Mouse (Mus musculus) E14TG2a.4 (cell line): Measurements from ENCODE around the gene Atrnl1.

Source experiments
- H3K27me3 ChIP-seq: 2 replicates; pipeline ENCODE4 v1.6.1; 2014; ENCODE audit warnings: low read length, control low read depth; ENCODE audit not compliant: insufficient read depth
- H3K36me3 ChIP-seq: 2 replicates; pipeline ENCODE4 v1.6.1; 2014; ENCODE audit warnings: low read length, control low read depth; ENCODE audit not compliant: insufficient read depth
- H3K4me1 ChIP-seq: replicated peaks from 2 replicates; pipeline ENCODE4 v1.6.1; 2014; ENCODE audit warnings: low read depth, low read length, control low read depth
- H3K4me3 ChIP-seq: replicated peaks from 2 replicates; pipeline ENCODE4 v1.5.1; 2014; ENCODE audit warnings: mild to moderate bottlenecking, low read length
- H3K9me3 ChIP-seq: 2 replicates; pipeline ENCODE4 v1.6.1; 2014; ENCODE audit warnings: low read length, control low read depth
- CTCF ChIP-seq: conservative IDR thresholded peaks from 2 replicates; pipeline ENCODE4 v1.5.1; 2014; ENCODE audit warnings: low read length
- NANOG ChIP-seq: IDR thresholded peaks from 2 replicates; pipeline ENCODE4 v1.6.1; 2014; ENCODE audit warnings: borderline replicate concordance, low read length, mixed read lengths
- POU5F1 ChIP-seq: IDR thresholded peaks from 2 replicates; pipeline ENCODE4 v1.6.1; 2014; ENCODE audit warnings: low read length, borderline replicate concordance

Gene Atrnl1

GRCm38 (mm10) chr19:57924856-57925255, 314.0 kb downstream of the Atrnl1 start:
- no peaks in the 10 kb centered on the region for H3K36me3 ChIP-seq
- H3K9me3 ChIP-seq, result peaks cover 8% of the 10 kb centered on the region
- no peak for TF ChIP-seq NANOG
- no peak for TF ChIP-seq POU5F1
- TF ChIP-seq CTCF, result no peak
- H3K4me1 ChIP-seq, result no peaks in the 10 kb centered on the region
- no peak overlapping the region for H3K4me3 ChIP-seq
- no peaks in the 10 kb centered on the region for H3K27me3 ChIP-seq

- H3K4me3 ChIP-seq, result no peak overlapping the region
- no peaks in the 10 kb centered on the region for H3K4me1 ChIP-seq
- H3K9me3 ChIP-seq, result peaks cover 6% of the 10 kb centered on the region
- no peaks in the 10 kb centered on the region for H3K27me3 ChIP-seq
- no peaks in the 10 kb centered on the region for H3K36me3 ChIP-seq
- TF ChIP-seq NANOG, result no peak
- TF ChIP-seq POU5F1, result no peak
- no peak for TF ChIP-seq CTCF
Observed at GRCm38 (mm10) chr19:57925681-57926080, 314.8 kb downstream of the Atrnl1 start.

- Histone ChIP-seq H3K4me1 (no peaks in the 10 kb centered on the region), H3K36me3 (no peaks in the 10 kb centered on the region)
- TF ChIP-seq CTCF (no peak), NANOG (no peak), POU5F1 (no peak)
Observed at GRCm38 (mm10) chr19:57926164-57926860, 315.5 kb downstream of the Atrnl1 start.

GRCm38 (mm10) chr19:57926941-57927471, 316.2 kb downstream of the Atrnl1 start:
- no peak for TF ChIP-seq POU5F1
- TF ChIP-seq CTCF, result no peak
- TF ChIP-seq NANOG, result no peak
- H3K36me3 ChIP-seq, result no peaks in the 10 kb centered on the region
- H3K9me3 ChIP-seq, result no peaks in the 10 kb centered on the region
- no peaks in the 10 kb centered on the region for H3K27me3 ChIP-seq
- H3K4me1 ChIP-seq, result no peaks in the 10 kb centered on the region
- H3K4me3 ChIP-seq, result no peak overlapping the region

More at GRCm38 (mm10) chr19:57926164-57926860, 315.5 kb downstream of the Atrnl1 start:
- Histone ChIP-seq H3K9me3 (no peaks in the 10 kb centered on the region), H3K4me3 (no peak overlapping the region), H3K27me3 (no peaks in the 10 kb centered on the region)

GRCm38 (mm10) chr19:57927566-57928523, 317.0 kb downstream of the Atrnl1 start:
- Histone ChIP-seq H3K36me3 (no peaks in the 10 kb centered on the region), H3K4me3 (no peak overlapping the region), H3K27me3 (no peaks in the 10 kb centered on the region), H3K9me3 (no peaks in the 10 kb centered on the region), H3K4me1 (no peaks in the 10 kb centered on the region)
- no peak for TF ChIP-seq POU5F1
- TF ChIP-seq NANOG, result no peak
- TF ChIP-seq CTCF, result no peak

GRCm38 (mm10) chr19:57931626-57932025, 320.8 kb downstream of the Atrnl1 start:
- Histone ChIP-seq H3K36me3 (no peaks in the 10 kb centered on the region), H3K27me3 (no peaks in the 10 kb centered on the region), H3K4me3 (no peak overlapping the region), H3K4me1 (no peaks in the 10 kb centered on the region), H3K9me3 (no peaks in the 10 kb centered on the region)
- no peak for TF ChIP-seq NANOG

- TF ChIP-seq NANOG, result no peak
- no peak for TF ChIP-seq POU5F1
- no peak for TF ChIP-seq CTCF
- no peaks in the 10 kb centered on the region for H3K36me3 ChIP-seq
- H3K4me3 ChIP-seq, result no peak overlapping the region
- H3K9me3 ChIP-seq, result no peaks in the 10 kb centered on the region
- no peaks in the 10 kb centered on the region for H3K27me3 ChIP-seq
- H3K4me1 ChIP-seq, result peaks cover 5% of the 10 kb centered on the region; the same call in 1 of the 2 replicates
Observed at GRCm38 (mm10) chr19:57936865-57937264, 326.0 kb downstream of the Atrnl1 start.

GRCm38 (mm10) chr19:57939166-57939565, 328.3 kb downstream of the Atrnl1 start:
- TF ChIP-seq POU5F1, result no peak
- TF ChIP-seq NANOG, result no peak
- no peak for TF ChIP-seq CTCF
- no peaks in the 10 kb centered on the region for H3K36me3 ChIP-seq
- H3K9me3 ChIP-seq, result no peaks in the 10 kb centered on the region
- 0 out of 2 replicates have a peak, but pooled peaks cover 4% of the 10 kb centered on the region for H3K27me3 ChIP-seq
- no peak overlapping the region for H3K4me3 ChIP-seq
- H3K4me1 ChIP-seq, result peaks cover 10% of the 10 kb centered on the region; the same call in 1 of the 2 replicates
